8 mouse cellular contexts compared by ENCODE assay signal in genomic region chr13:37482589-37482988, GRCm38 (mm10).
DNase-seq lines count a peak whose midpoint lies in the region; ATAC-seq and TF ChIP-seq lines count a peak whose summit lies in the region.

No protein-coding gene starts in this region.

- ATAC-seq in intestine, embryonic 14.5 days (replicated peaks; ENCODE audit: low FRiP score, low TSS enrichment, low read depth): peak; percentile 57
- ATAC-seq in limb, embryonic 15.5 days (ENCODE audit: insufficient number of reproducible peaks, low FRiP score, low TSS enrichment, low read depth): no peak
- ATAC-seq in midbrain, embryonic 15.5 days (replicated peaks): peak; percentile 84

- no peak overlapping the region for H3K9ac ChIP-seq in intestine, embryonic 14.5 days (ENCODE audit: low read length)
- no peak overlapping the region for H3K9ac ChIP-seq in limb, embryonic 15.5 days
- H3K9ac ChIP-seq in midbrain, embryonic 15.5 days: no peak overlapping the region; the same call in 1 of the 2 replicates

- H3K36me3 ChIP-seq in intestine, embryonic 14.5 days (ENCODE audit: control insufficient read depth, insufficient read depth, low read length): no peaks in the 10 kb centered on the region
- H3K36me3 ChIP-seq in limb, embryonic 15.5 days: no peaks in the 10 kb centered on the region
- H3K36me3 ChIP-seq in midbrain, embryonic 15.5 days (replicated peaks): no peaks in the 10 kb centered on the region
- no peaks in the 10 kb centered on the region for H3K36me3 ChIP-seq in thymus, adult 2 months (ENCODE audit: control insufficient read depth, insufficient read depth, low read length)

- peak overlapping the region; percentile 39; the same call in 1 of the 2 replicates for H3K4me2 ChIP-seq in intestine, embryonic 14.5 days (ENCODE audit: low read length)
- peak overlapping the region; percentile 33; the same call in 1 of the 2 replicates for H3K4me2 ChIP-seq in limb, embryonic 15.5 days
- H3K4me2 ChIP-seq in midbrain, embryonic 15.5 days: peak overlapping the region; percentile 49; the same call in 1 of the 2 replicates

- H3K27ac ChIP-seq in intestine, embryonic 14.5 days (ENCODE audit: low read depth): peak overlapping the region; percentile 84
- H3K27ac ChIP-seq in limb, embryonic 15.5 days: peak overlapping the region; percentile 89
- H3K27ac ChIP-seq in midbrain, embryonic 15.5 days: peak overlapping the region; percentile 53; the same call in 1 of the 2 replicates
- H3K27ac ChIP-seq in thymus, adult 2 months (ENCODE audit: control insufficient read depth, insufficient read depth, low read length): no peak overlapping the region

- DNase-seq in layer of hippocampus, adult 11-12 months (ENCODE audit: low spot score): peak; percentile 63
- DNase-seq in layer of hippocampus, adult 9-10 months (ENCODE audit: low spot score): no peak
- peak; percentile 47 to 53 for DNase-seq in cerebellum, postnatal 14 days
- peak; percentile 71 for DNase-seq in gastrocnemius, postnatal 25 days
- peak; percentile 82 for DNase-seq in intestine, embryonic 14.5 days (ENCODE audit: low spot score)
- DNase-seq in thymus, adult 2 months: peak; percentile 62

- no peak overlapping the region for H3K4me3 ChIP-seq in intestine, embryonic 14.5 days (ENCODE audit: low read depth, low read length)
- no peak overlapping the region for H3K4me3 ChIP-seq in limb, embryonic 15.5 days
- no peak overlapping the region for H3K4me3 ChIP-seq in midbrain, embryonic 15.5 days
- no peak overlapping the region for H3K4me3 ChIP-seq in thymus, adult 2 months (ENCODE audit: control insufficient read depth, insufficient read depth, low read length)

- no peak for TF ChIP-seq POLR2A in thymus, adult 2 months (IDR thresholded peaks at IDR 0.05; ENCODE audit: control insufficient read depth, extremely low read depth, insufficient read depth, low read length, poor library complexity)

- no peaks in the 10 kb centered on the region for H3K27me3 ChIP-seq in intestine, embryonic 14.5 days (replicated peaks; ENCODE audit: control insufficient read depth, insufficient read depth, low read length)
- H3K27me3 ChIP-seq in limb, embryonic 15.5 days: no peaks in the 10 kb centered on the region
- no peaks in the 10 kb centered on the region for H3K27me3 ChIP-seq in midbrain, embryonic 15.5 days (replicated peaks)
- no peaks in the 10 kb centered on the region for H3K27me3 ChIP-seq in thymus, adult 2 months (ENCODE audit: control insufficient read depth, insufficient read depth, low read length)

- H3K9me3 ChIP-seq in intestine, embryonic 14.5 days (ENCODE audit: control insufficient read depth, low read length): no peaks in the 10 kb centered on the region
- H3K9me3 ChIP-seq in limb, embryonic 15.5 days: no peaks in the 10 kb centered on the region
- H3K9me3 ChIP-seq in midbrain, embryonic 15.5 days: no peaks in the 10 kb centered on the region

- 8% methylated on average over 10 of the region's 10 CpGs for WGBS in intestine, embryonic 14.5 days
- WGBS in limb, embryonic 15.5 days: 10% methylated on average over 10 of the region's 10 CpGs
- WGBS in midbrain, embryonic 15.5 days: 23% methylated on average over 10 of the region's 10 CpGs
- WGBS in thymus, adult 2 months: 2% methylated on average over 10 of the region's 10 CpGs

- H3K4me1 ChIP-seq in intestine, embryonic 14.5 days (replicated peaks; ENCODE audit: control insufficient read depth, insufficient read depth, low read length): peaks cover 18% of the 10 kb centered on the region
- H3K4me1 ChIP-seq in limb, embryonic 15.5 days: peaks cover 37% of the 10 kb centered on the region
- H3K4me1 ChIP-seq in midbrain, embryonic 15.5 days: peaks cover 23% of the 10 kb centered on the region
- peaks cover 20% of the 10 kb centered on the region for H3K4me1 ChIP-seq in thymus, adult 2 months (replicated peaks; ENCODE audit: control insufficient read depth, insufficient read depth, low read length)

- no peak for TF ChIP-seq CTCF in thymus, adult 2 months (IDR thresholded peaks at IDR 0.05; ENCODE audit: borderline replicate concordance, control insufficient read depth, extremely low read depth, insufficient read depth, low read length, poor library complexity)
